Mouse (Mus musculus): ENCODE measurements around the gene Prl2c1. TPM values are rescaled to one million over a fixed set of nuclear protein-coding genes. Genes with fewer than 3 reads are reported as not detected.
"Not testable (repeated sequence)": the region's sequence is repeated elsewhere in the genome, so short reads cannot be mapped to it uniquely, and the experiment has no call there.

Gene Prl2c1
- not detected for polyA plus RNA-seq (2012; fragmentation: generic; extraction: Trizol)

GRCm38 (mm10) chr13:27849042-27849441 lies at the start of gene Prl2c1:
Gene Prl2c1 (plus strand): TSS chr13:27849342.
- Histone ChIP-seq H3ac (ENCODE audit: control insufficient read depth, insufficient read length) (no peak within 1 kb of the TSS), H3K4me2 (ENCODE audit: low read depth) (no peak within 1 kb of the TSS), H3K27me3 (ENCODE audit: control insufficient read depth, insufficient read depth, insufficient read length) (no peaks in the 10 kb centered on the region), H3K4me3 (no peak within 1 kb of the TSS), H3K79me2 (ENCODE audit: control insufficient read depth, insufficient read depth) (no peaks in the 10 kb centered on the region), H3K36me3 (ENCODE audit: control insufficient read depth, insufficient read depth) (no peaks in the 10 kb centered on the region)
- TF ChIP-seq POLR2AphosphoS2 (IDR thresholded peaks at IDR 0.05; ENCODE audit: insufficient read length, low read depth) = no peak
- TF ChIP-seq POLR2A (IDR thresholded peaks at IDR 0.05; ENCODE audit: insufficient read length, low read depth) = no peak
- TF ChIP-seq REST (IDR thresholded peaks at IDR 0.05; ENCODE audit: insufficient read depth, insufficient read length) = no peak
- TF ChIP-seq MAX (IDR thresholded peaks at IDR 0.05; ENCODE audit: low read depth) = no peak
- no peak for TF ChIP-seq MYOD1 (IDR thresholded peaks at IDR 0.05; ENCODE audit: control insufficient read depth in 1 of 3, insufficient read length in 2 of 3, low read depth in 2 of 3)
- TF ChIP-seq SRF (IDR thresholded peaks at IDR 0.05; ENCODE audit: control insufficient read depth, insufficient read length, low read depth) = no peak
- no peak for TF ChIP-seq TCF12 (IDR thresholded peaks at IDR 0.05; ENCODE audit: insufficient read depth, poor library complexity, severe bottlenecking)
- no peak for TF ChIP-seq E2F4 (IDR thresholded peaks at IDR 0.05; ENCODE audit: insufficient read depth)
- no peak for TF ChIP-seq MYOG (IDR thresholded peaks at IDR 0.05; ENCODE audit: control insufficient read depth in 1 of 3, insufficient read depth in 1 of 3, insufficient read length in 2 of 3, low read depth in 2 of 3)
- TF ChIP-seq CEBPB (IDR thresholded peaks at IDR 0.05; ENCODE audit: insufficient read depth, poor library complexity, severe bottlenecking) = no peak

- no peaks in the 10 kb centered on the region for H3K79me2 ChIP-seq (ENCODE audit: control insufficient read depth, insufficient read depth)
- H3K4me2 ChIP-seq (ENCODE audit: low read depth) = no peak within 1 kb of the TSS
- H3K36me3 ChIP-seq (ENCODE audit: control insufficient read depth, insufficient read depth) = no peaks in the 10 kb centered on the region
- TF ChIP-seq TCF12 (IDR thresholded peaks at IDR 0.05; ENCODE audit: insufficient read depth, poor library complexity, severe bottlenecking) = no peak
- TF ChIP-seq MYOD1 (IDR thresholded peaks at IDR 0.05; ENCODE audit: control insufficient read depth in 1 of 3, insufficient read length in 2 of 3, low read depth in 2 of 3) = no peak
- TF ChIP-seq SRF (IDR thresholded peaks at IDR 0.05; ENCODE audit: control insufficient read depth, insufficient read length, low read depth) = no peak
- no peak for TF ChIP-seq USF1 (IDR thresholded peaks at IDR 0.05; ENCODE audit: low read depth)
- TF ChIP-seq CEBPB (IDR thresholded peaks at IDR 0.05; ENCODE audit: insufficient read depth, poor library complexity, severe bottlenecking) = no peak
- TF ChIP-seq TCF3 (IDR thresholded peaks at IDR 0.05; ENCODE audit: insufficient read length, low read depth) = no peak
- no peak for TF ChIP-seq MAX (IDR thresholded peaks at IDR 0.05; ENCODE audit: low read depth)
- TF ChIP-seq MYOG (IDR thresholded peaks at IDR 0.05; ENCODE audit: control insufficient read depth in 1 of 3, insufficient read depth in 1 of 3, insufficient read length in 2 of 3, low read depth in 2 of 3) = no peak
- TF ChIP-seq E2F4 (IDR thresholded peaks at IDR 0.05; ENCODE audit: insufficient read depth) = no peak
- no peak for TF ChIP-seq POLR2A (IDR thresholded peaks at IDR 0.05; ENCODE audit: insufficient read length, low read depth)
- no peak for TF ChIP-seq REST (IDR thresholded peaks at IDR 0.05; ENCODE audit: insufficient read depth, insufficient read length)
- H3K4me3 ChIP-seq = no peak within 1 kb of the TSS
- H3ac ChIP-seq (ENCODE audit: control insufficient read depth, insufficient read length) = no peak within 1 kb of the TSS
- H3K27me3 ChIP-seq (ENCODE audit: control insufficient read depth, insufficient read depth, insufficient read length) = no peaks in the 10 kb centered on the region
These were observed 47.8 kb upstream of the Prl2c1 start, which contains the start of gene Prl2a1 for GRCm38 (mm10) chr13:27801354-27801753. Gene Prl2a1 (plus strand): TSS chr13:27801654.

DNA sequence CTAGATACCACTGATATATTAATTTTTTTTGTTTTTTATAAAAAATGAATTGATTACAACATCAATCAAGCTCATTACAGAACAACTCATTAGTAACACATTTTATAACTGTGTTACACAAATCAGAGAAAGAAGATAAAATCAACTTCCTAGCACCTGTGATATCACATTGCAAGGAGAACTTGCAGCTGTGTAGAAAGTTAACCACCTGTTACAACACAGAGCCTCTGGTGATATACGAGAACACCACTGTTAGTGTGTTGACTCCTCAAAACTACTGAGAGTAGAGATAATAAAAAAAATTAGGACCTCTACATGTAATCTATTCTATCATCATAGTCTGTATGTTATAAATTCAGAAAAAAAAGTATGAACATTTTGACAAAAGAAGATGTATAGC lies 46.4 kb upstream of the Prl2c1 start:
- Histone ChIP-seq H3K27me3 (ENCODE audit: control insufficient read depth, insufficient read depth, insufficient read length) (no peaks in the 10 kb centered on the region), H3ac (ENCODE audit: control insufficient read depth, insufficient read length) (no peak overlapping the region), H3K4me3 (no peak overlapping the region), H3K36me3 (ENCODE audit: control insufficient read depth, insufficient read depth) (no peaks in the 10 kb centered on the region), H3K79me2 (ENCODE audit: control insufficient read depth, insufficient read depth) (no peaks in the 10 kb centered on the region), H3K4me2 (ENCODE audit: low read depth) (no peak overlapping the region)
- TF ChIP-seq TCF12 (IDR thresholded peaks at IDR 0.05; ENCODE audit: insufficient read depth, poor library complexity, severe bottlenecking) (peak; percentile 33), MAX (IDR thresholded peaks at IDR 0.05; ENCODE audit: low read depth) (no peak), CEBPB (IDR thresholded peaks at IDR 0.05; ENCODE audit: insufficient read depth, poor library complexity, severe bottlenecking) (no peak), REST (IDR thresholded peaks at IDR 0.05; ENCODE audit: insufficient read depth, insufficient read length) (no peak), POLR2A (IDR thresholded peaks at IDR 0.05; ENCODE audit: insufficient read length, low read depth) (no peak), TCF3 (IDR thresholded peaks at IDR 0.05; ENCODE audit: insufficient read length, low read depth) (peak; percentile 32), SRF (IDR thresholded peaks at IDR 0.05; ENCODE audit: control insufficient read depth, insufficient read length, low read depth) (no peak), USF1 (IDR thresholded peaks at IDR 0.05; ENCODE audit: low read depth) (no peak), MYOD1 (IDR thresholded peaks at IDR 0.05; ENCODE audit: control insufficient read depth in 1 of 3, insufficient read length in 2 of 3, low read depth in 2 of 3) (peak; percentile 35 to 82 (median 74)), POLR2AphosphoS2 (IDR thresholded peaks at IDR 0.05; ENCODE audit: insufficient read length, low read depth) (no peak), E2F4 (IDR thresholded peaks at IDR 0.05; ENCODE audit: insufficient read depth) (no peak), MYOG (IDR thresholded peaks at IDR 0.05; ENCODE audit: control insufficient read depth in 1 of 3, insufficient read depth in 1 of 3, insufficient read length in 2 of 3, low read depth in 2 of 3) (peak in 1 of 3 experiments; percentile 57)

- not testable (repeated sequence) for H3K36me3 ChIP-seq (ENCODE audit: control insufficient read depth, insufficient read depth); H3K4me2 ChIP-seq (ENCODE audit: low read depth); H3K4me3 ChIP-seq; H3K27me3 ChIP-seq (ENCODE audit: control insufficient read depth, insufficient read depth, insufficient read length); H3K79me2 ChIP-seq (ENCODE audit: control insufficient read depth, insufficient read depth); H3ac ChIP-seq (ENCODE audit: control insufficient read depth, insufficient read length)
These were observed 55.1 kb downstream of the Prl2c1 start for GRCm38 (mm10) chr13:27904236-27904635.

Other genes with a start within 250 kb of the Prl2c1 start
- gene Prl7b1, start 238.8 kb upstream of the Prl2c1 start, polyA plus RNA-seq (2012; fragmentation: generic; extraction: Trizol) = not detected
- not detected for gene Prl7a1, start 206.8 kb upstream of the Prl2c1 start, polyA plus RNA-seq (2012; fragmentation: generic; extraction: Trizol)
- gene Prl7a2, start 181.3 kb upstream of the Prl2c1 start, polyA plus RNA-seq (2012; fragmentation: generic; extraction: Trizol) = not detected
- gene Prl7d1, start 132.6 kb upstream of the Prl2c1 start, polyA plus RNA-seq (2012; fragmentation: generic; extraction: Trizol) = not detected
- not detected for gene Prl7c1, start 68.5 kb upstream of the Prl2c1 start, polyA plus RNA-seq (2012; fragmentation: generic; extraction: Trizol)
- not detected for gene Prl2a1, start 47.7 kb upstream of the Prl2c1 start, polyA plus RNA-seq (2012; fragmentation: generic; extraction: Trizol)
- gene Prl4a1, start 166.9 kb downstream of the Prl2c1 start, polyA plus RNA-seq (2012; fragmentation: generic; extraction: Trizol) = not detected